Mouse (Mus musculus) thymus, postnatal 25 days (tissue): Measurements from ENCODE around the gene Olfr360.
"Not testable (repeated sequence)": the region's sequence is repeated elsewhere in the genome, so short reads cannot be mapped to it uniquely, and the experiment has no call there.

ENCODE experiments used
- DNase-seq: peaks from one replicate; pipeline ENCODE4 v3.0.0; 2022

The Olfr360 gene

DNA sequence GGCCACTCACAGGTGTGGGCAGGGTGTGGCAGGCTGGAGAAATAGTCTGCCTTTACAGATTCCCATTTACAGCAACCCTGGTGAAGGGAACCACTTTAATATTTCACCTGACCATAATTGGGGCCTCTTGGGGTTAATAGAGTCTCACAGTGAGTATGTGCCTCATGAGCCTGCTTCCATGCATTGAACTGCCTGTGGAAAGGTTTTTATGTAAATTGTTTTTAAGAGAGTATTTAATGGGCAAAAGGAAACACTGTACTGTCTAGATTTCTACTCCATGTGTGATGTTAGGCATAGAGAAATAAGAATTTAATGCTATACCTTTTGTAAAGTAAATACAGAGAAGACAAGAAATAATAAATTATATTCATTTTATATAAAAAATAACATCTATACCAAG, at the start of gene Olfr360:
Gene Olfr360, plus strand, starts transcription at position 301 of the 400 bp plus-strand sequence.
- DNase-seq, result no peak

GRCm38 (mm10) chr2:37089190-37089589, 23.6 kb downstream of the Olfr360 start, which contains the start of gene Olfr361:
TSS of gene Olfr361 (minus strand) at chr2:37089290.
- DNase-seq, result not testable (repeated sequence)

GRCm38 (mm10) chr2:37117810-37118209, 52.3 kb downstream of the Olfr360 start, which contains the start of gene Olfr362:
TSS of gene Olfr362 (minus strand) at chr2:37117910.
- DNase-seq, result no peak
